Mouse (Mus musculus): ENCODE measurements around the gene Ezh2. TPM values are rescaled to one million over a fixed set of nuclear protein-coding genes. Genes with fewer than 3 reads are reported as not detected.

Gene Ezh2
- polyA plus RNA-seq, 1 experiment from 2014 or later: 66.7 TPM

DNA sequence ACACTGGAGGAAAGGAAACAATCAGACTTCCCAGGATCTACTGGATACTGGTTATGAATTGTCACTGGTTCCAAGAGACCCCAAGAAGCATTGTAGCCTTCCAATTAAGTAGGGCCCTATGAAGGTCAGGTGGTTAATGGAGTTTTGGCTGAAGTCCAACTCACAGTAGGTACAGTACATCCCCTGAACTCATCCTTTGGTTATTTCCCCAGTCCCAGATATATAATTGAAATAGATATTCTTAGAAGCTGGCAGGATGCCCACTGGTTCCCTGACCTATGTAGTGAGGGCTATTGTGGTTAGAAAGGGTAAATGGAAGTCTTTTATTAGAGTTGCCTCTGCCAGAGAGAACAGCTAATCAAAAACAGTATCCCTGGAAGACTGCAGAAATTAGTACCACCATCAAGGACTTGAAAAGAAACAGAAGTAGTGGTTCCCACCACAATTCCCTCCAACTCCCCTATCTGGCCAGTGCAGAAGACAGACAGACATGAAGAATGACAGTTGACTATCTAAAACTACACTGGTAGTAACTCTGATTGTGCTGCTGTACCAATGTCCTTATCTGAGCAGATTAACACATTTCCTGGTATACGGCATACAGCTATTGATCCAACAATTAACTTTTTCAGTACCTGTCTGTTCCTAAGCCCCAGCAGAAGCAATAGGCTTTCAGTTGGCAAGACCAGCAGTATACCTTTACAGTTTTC lies 29.7 kb downstream of the Ezh2 start:
- peaks cover 23% of the 10 kb centered on the region for H3K36me3 ChIP-seq (ENCODE audit: control insufficient read depth, insufficient read depth, low read length)
- H3K4me1 ChIP-seq (ENCODE audit: control insufficient read depth, insufficient read depth, low read length): no peaks in the 10 kb centered on the region
- no peak for ATAC-seq (replicated peaks; ENCODE audit: insufficient number of reproducible peaks, low FRiP score, low TSS enrichment)
- WGBS (ENCODE audit: insufficient replicate concordance): 50% methylated on average over 1 of the region's 1 CpGs
- H3K9ac ChIP-seq (ENCODE audit: low read depth, low read length): no peak overlapping the region
- H3K27ac ChIP-seq (ENCODE audit: low read depth, low read length): no peak overlapping the region
- H3K4me3 ChIP-seq (ENCODE audit: low read depth, low read length): no peak overlapping the region
- H3K9me3 ChIP-seq (replicated peaks; ENCODE audit: control insufficient read depth, low read length): no peaks in the 10 kb centered on the region; the same call in 1 of the 2 replicates
- H3K4me2 ChIP-seq: no peak overlapping the region
- no peaks in the 10 kb centered on the region for H3K27me3 ChIP-seq (ENCODE audit: control insufficient read depth, insufficient read depth, low read length)

DNA sequence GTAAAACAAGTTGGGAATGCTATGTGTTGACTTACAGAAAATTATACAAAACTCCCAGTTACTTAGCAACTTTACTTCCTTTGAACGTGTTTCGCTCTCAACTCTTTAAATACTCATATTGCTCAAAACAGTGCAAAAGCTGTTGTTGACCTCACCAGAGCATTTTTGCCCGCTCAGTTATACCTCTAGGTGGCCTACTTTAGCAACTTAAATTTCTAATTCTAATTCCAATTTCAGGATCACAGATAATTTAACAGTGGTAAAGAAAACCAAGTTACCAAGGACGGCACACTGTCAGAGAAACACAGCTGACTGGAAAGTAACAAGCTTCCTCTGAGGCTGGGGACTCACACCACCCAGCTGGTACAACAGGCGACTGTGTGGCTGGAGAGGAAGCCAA lies 33.7 kb downstream of the Ezh2 start:
- peaks cover 3% of the 10 kb centered on the region for H3K36me3 ChIP-seq (ENCODE audit: control insufficient read depth, insufficient read depth, low read length)
- H3K9me3 ChIP-seq (replicated peaks; ENCODE audit: control insufficient read depth, low read length): no peaks in the 10 kb centered on the region
- ATAC-seq (replicated peaks; ENCODE audit: insufficient number of reproducible peaks, low FRiP score, low TSS enrichment): no peak
- no peaks in the 10 kb centered on the region for H3K4me1 ChIP-seq (ENCODE audit: control insufficient read depth, insufficient read depth, low read length)
- no peak overlapping the region for H3K4me3 ChIP-seq (ENCODE audit: low read depth, low read length)
- no peak overlapping the region for H3K4me2 ChIP-seq
- no peak overlapping the region for H3K27ac ChIP-seq (ENCODE audit: low read depth, low read length)
- 89% methylated on average over 5 of the region's 5 CpGs for WGBS (ENCODE audit: insufficient replicate concordance)
- no peak overlapping the region for H3K9ac ChIP-seq (ENCODE audit: low read depth, low read length)
- H3K27me3 ChIP-seq (ENCODE audit: control insufficient read depth, insufficient read depth, low read length): no peaks in the 10 kb centered on the region

DNA sequence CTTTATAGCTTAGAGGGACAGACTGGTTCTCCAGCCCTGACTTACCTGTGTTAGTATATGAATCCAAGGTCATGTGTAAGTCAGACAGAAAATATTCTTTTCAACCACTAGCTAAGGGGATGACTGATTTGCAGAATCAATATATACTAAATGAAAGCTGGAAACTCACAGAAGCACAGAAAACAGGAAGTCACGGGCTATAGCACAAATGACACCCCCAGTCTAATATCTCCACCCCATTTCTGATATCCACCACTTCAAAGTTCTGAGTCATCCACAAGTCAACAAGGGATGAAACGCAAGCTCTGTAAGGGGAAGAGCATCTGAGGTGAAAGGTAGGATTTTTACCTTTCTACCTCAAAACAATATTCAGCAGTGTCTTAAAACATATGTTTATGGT lies 34.3 kb downstream of the Ezh2 start:
- 78% methylated on average over 2 of the region's 2 CpGs for WGBS (ENCODE audit: insufficient replicate concordance)
- no peak for ATAC-seq (replicated peaks; ENCODE audit: insufficient number of reproducible peaks, low FRiP score, low TSS enrichment)
- H3K27ac ChIP-seq (ENCODE audit: low read depth, low read length): no peak overlapping the region
- H3K4me1 ChIP-seq (ENCODE audit: control insufficient read depth, insufficient read depth, low read length): no peaks in the 10 kb centered on the region
- H3K4me3 ChIP-seq (ENCODE audit: low read depth, low read length): no peak overlapping the region
- H3K27me3 ChIP-seq (ENCODE audit: control insufficient read depth, insufficient read depth, low read length): no peaks in the 10 kb centered on the region
- peaks cover 4% of the 10 kb centered on the region for H3K36me3 ChIP-seq (ENCODE audit: control insufficient read depth, insufficient read depth, low read length)
- no peak overlapping the region for H3K4me2 ChIP-seq
- no peaks in the 10 kb centered on the region for H3K9me3 ChIP-seq (replicated peaks; ENCODE audit: control insufficient read depth, low read length)
- no peak overlapping the region for H3K9ac ChIP-seq (ENCODE audit: low read depth, low read length)

DNA sequence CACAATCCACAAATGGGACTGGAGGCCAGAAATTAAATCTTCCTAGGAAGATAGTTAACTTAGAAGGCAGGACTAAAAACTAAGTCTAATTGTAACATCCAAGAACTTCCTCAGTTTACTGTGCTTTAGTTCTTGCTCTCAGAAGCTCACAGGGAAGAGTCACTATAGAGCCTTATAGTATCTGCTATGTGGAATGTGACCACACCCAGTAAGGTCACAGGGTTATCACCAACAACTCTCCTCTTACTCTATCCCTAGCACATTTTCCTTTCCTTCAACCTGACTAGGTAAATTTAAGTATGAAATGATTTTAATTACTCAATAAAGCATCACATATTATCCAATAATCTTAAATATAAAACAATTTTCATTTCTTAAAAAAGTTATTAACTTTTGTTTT lies 34.7 kb downstream of the Ezh2 start:
- Histone ChIP-seq H3K9me3 (replicated peaks; ENCODE audit: control insufficient read depth, low read length) (no peaks in the 10 kb centered on the region), H3K4me3 (ENCODE audit: low read depth, low read length) (no peak overlapping the region), H3K27me3 (ENCODE audit: control insufficient read depth, insufficient read depth, low read length) (no peaks in the 10 kb centered on the region), H3K4me1 (ENCODE audit: control insufficient read depth, insufficient read depth, low read length) (no peaks in the 10 kb centered on the region), H3K27ac (ENCODE audit: low read depth, low read length) (no peak overlapping the region), H3K36me3 (ENCODE audit: control insufficient read depth, insufficient read depth, low read length) (peaks cover 5% of the 10 kb centered on the region), H3K4me2 (no peak overlapping the region), H3K9ac (ENCODE audit: low read depth, low read length) (no peak overlapping the region)
- no peak for ATAC-seq (replicated peaks; ENCODE audit: insufficient number of reproducible peaks, low FRiP score, low TSS enrichment)

DNA sequence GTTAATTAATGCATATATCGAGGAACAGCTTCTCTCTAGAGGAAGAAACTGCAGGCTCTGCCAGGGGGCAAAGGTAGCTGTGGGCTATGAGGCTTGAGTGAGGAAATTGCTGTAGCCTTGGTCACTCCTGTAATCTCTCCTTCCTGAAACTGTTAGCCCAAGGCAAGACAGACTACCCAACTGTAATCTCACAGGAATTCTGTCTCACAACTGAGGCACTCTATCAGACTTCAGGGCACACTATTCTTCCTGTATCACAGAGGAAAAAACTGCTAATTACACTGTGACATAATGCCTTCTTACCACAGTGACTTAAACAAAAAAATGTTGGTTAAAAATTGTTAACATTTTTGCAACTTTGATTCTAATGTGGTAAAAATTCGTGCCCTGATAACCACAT lies 35.9 kb downstream of the Ezh2 start:
- Histone ChIP-seq H3K27me3 (ENCODE audit: control insufficient read depth, insufficient read depth, low read length) (no peaks in the 10 kb centered on the region), H3K36me3 (ENCODE audit: control insufficient read depth, insufficient read depth, low read length) (peaks cover 10% of the 10 kb centered on the region), H3K4me1 (ENCODE audit: control insufficient read depth, insufficient read depth, low read length) (no peaks in the 10 kb centered on the region), H3K9me3 (replicated peaks; ENCODE audit: control insufficient read depth, low read length) (no peaks in the 10 kb centered on the region), H3K27ac (ENCODE audit: low read depth, low read length) (no peak overlapping the region), H3K4me2 (no peak overlapping the region), H3K9ac (ENCODE audit: low read depth, low read length) (no peak overlapping the region), H3K4me3 (ENCODE audit: low read depth, low read length) (no peak overlapping the region)
- ATAC-seq (replicated peaks; ENCODE audit: insufficient number of reproducible peaks, low FRiP score, low TSS enrichment): no peak
- 88% methylated on average over 2 of the region's 2 CpGs for WGBS (ENCODE audit: insufficient replicate concordance)

DNA sequence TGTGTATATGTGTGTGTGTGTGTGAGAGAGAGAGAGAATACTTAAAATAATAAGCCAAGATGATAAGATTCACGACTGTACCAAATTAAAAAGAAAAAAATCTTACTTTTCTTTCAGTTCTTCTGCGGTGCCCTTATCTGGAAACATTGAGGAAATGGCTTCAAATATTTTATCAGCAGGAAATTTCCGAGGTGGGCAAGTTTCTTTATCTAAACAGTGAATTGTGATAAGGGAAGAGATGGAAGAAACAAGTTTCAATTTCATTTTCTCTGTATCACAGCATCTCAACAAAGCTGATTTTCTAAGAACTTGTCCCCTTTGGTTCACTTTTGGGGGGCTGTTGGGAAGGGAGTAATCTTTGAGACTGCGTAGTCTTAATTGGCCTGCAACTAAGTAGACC lies 42.9 kb downstream of the Ezh2 start:
- Histone ChIP-seq H3K27me3 (ENCODE audit: control insufficient read depth, insufficient read depth, low read length) (no peaks in the 10 kb centered on the region), H3K4me1 (ENCODE audit: control insufficient read depth, insufficient read depth, low read length) (no peaks in the 10 kb centered on the region), H3K9me3 (replicated peaks; ENCODE audit: control insufficient read depth, low read length) (no peaks in the 10 kb centered on the region), H3K27ac (ENCODE audit: low read depth, low read length) (no peak overlapping the region), H3K4me3 (ENCODE audit: low read depth, low read length) (no peak overlapping the region), H3K36me3 (ENCODE audit: control insufficient read depth, insufficient read depth, low read length) (peaks cover 7% of the 10 kb centered on the region), H3K9ac (ENCODE audit: low read depth, low read length) (no peak overlapping the region), H3K4me2 (no peak overlapping the region)
- WGBS (ENCODE audit: insufficient replicate concordance): 70% methylated on average over 4 of the region's 4 CpGs
- no peak for ATAC-seq (replicated peaks; ENCODE audit: insufficient number of reproducible peaks, low FRiP score, low TSS enrichment)

DNA sequence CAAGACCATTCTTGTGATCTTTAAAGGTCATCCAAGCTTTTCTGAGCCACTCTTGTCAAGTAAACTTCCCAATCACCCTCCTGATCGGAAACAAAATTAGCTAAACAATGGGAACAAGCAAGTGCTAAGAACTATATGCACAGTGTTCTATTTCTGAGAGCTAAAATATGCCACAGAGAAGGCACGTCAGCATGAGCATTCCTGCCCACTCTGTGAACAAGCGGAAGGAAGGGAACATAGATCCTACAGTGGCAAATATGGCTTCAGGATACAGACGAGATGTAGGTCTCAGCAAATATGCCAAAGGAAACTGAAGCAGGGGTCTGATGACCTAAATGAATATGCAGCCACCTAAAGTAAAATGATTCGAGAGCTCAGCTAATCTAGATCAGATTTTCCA lies 59.8 kb downstream of the Ezh2 start:
- peaks cover 10% of the 10 kb centered on the region for H3K36me3 ChIP-seq (ENCODE audit: control insufficient read depth, insufficient read depth, low read length)
- H3K27ac ChIP-seq (ENCODE audit: low read depth, low read length): no peak overlapping the region
- H3K9ac ChIP-seq (ENCODE audit: low read depth, low read length): no peak overlapping the region
- H3K9me3 ChIP-seq (replicated peaks; ENCODE audit: control insufficient read depth, low read length): no peaks in the 10 kb centered on the region
- ATAC-seq (replicated peaks; ENCODE audit: insufficient number of reproducible peaks, low FRiP score, low TSS enrichment): no peak
- H3K4me3 ChIP-seq (ENCODE audit: low read depth, low read length): no peak overlapping the region
- H3K4me1 ChIP-seq (ENCODE audit: control insufficient read depth, insufficient read depth, low read length): no peaks in the 10 kb centered on the region
- WGBS (ENCODE audit: insufficient replicate concordance): 80% methylated on average over 5 of the region's 5 CpGs
- no peak overlapping the region for H3K4me2 ChIP-seq
- H3K27me3 ChIP-seq (ENCODE audit: control insufficient read depth, insufficient read depth, low read length): no peaks in the 10 kb centered on the region

DNA sequence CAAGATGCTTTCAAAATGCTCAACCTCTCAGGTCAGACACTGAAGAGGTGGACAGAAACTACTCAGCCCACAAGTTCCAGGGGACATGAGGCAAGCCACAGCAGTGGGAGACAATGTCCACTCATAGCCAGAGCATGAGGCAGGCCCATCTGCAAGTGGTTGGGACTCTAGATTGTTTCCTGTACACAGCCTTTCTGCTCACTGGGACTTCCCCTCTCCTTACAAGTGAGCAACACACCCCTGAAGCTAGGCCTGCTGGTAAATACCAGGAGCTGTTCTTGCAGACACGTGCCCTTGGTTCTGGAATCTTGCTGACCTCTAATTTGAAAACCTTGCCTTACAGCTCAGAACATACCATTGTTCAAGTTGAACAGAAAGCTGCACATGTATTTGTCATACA lies 62.6 kb downstream of the Ezh2 start:
- Histone ChIP-seq H3K9me3 (replicated peaks; ENCODE audit: control insufficient read depth, low read length) (no peaks in the 10 kb centered on the region), H3K36me3 (ENCODE audit: control insufficient read depth, insufficient read depth, low read length) (peaks cover 8% of the 10 kb centered on the region), H3K4me1 (ENCODE audit: control insufficient read depth, insufficient read depth, low read length) (no peaks in the 10 kb centered on the region), H3K4me3 (ENCODE audit: low read depth, low read length) (no peak overlapping the region), H3K4me2 (no peak overlapping the region), H3K27me3 (ENCODE audit: control insufficient read depth, insufficient read depth, low read length) (no peaks in the 10 kb centered on the region), H3K9ac (ENCODE audit: low read depth, low read length) (no peak overlapping the region), H3K27ac (ENCODE audit: low read depth, low read length) (no peak overlapping the region)
- 58% methylated on average over 1 of the region's 1 CpGs for WGBS (ENCODE audit: insufficient replicate concordance)
- no peak for ATAC-seq (replicated peaks; ENCODE audit: insufficient number of reproducible peaks, low FRiP score, low TSS enrichment)

DNA sequence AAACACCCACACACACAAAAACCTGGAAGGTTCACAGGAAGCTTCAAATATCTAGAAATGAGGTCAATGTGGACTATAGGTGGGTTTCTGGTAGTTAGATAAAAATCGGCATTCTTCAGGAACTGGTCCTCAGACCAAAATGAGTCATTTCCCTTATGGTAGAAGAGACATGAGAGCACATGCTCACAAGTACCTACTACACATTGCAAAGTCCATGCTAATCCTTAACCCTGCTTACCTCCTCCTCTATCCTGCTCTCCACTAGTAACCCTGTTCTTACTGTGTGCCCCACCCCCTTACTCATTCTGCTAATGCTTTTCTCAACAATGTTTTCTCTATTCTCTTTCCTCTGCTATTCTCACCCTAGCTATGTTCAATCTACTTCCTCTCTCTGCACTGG lies 67.5 kb downstream of the Ezh2 start:
- 58% methylated on average over 1 of the region's 1 CpGs for WGBS (ENCODE audit: insufficient replicate concordance)
- H3K36me3 ChIP-seq (ENCODE audit: control insufficient read depth, insufficient read depth, low read length): peaks cover 29% of the 10 kb centered on the region

More for the DNA sequence above, 67.5 kb downstream of the Ezh2 start:
- Histone ChIP-seq H3K9me3 (replicated peaks; ENCODE audit: control insufficient read depth, low read length) (no peaks in the 10 kb centered on the region), H3K4me1 (ENCODE audit: control insufficient read depth, insufficient read depth, low read length) (no peaks in the 10 kb centered on the region), H3K27me3 (ENCODE audit: control insufficient read depth, insufficient read depth, low read length) (no peaks in the 10 kb centered on the region), H3K4me2 (no peak overlapping the region), H3K4me3 (ENCODE audit: low read depth, low read length) (no peak overlapping the region), H3K27ac (ENCODE audit: low read depth, low read length) (no peak overlapping the region), H3K9ac (ENCODE audit: low read depth, low read length) (no peak overlapping the region)
- ATAC-seq (replicated peaks; ENCODE audit: insufficient number of reproducible peaks, low FRiP score, low TSS enrichment): no peak

Data from heart, embryonic 11.5 days (tissue).